Mouse (Mus musculus): Measurements from ENCODE around the gene Rps16.

The Rps16 gene

DNA sequence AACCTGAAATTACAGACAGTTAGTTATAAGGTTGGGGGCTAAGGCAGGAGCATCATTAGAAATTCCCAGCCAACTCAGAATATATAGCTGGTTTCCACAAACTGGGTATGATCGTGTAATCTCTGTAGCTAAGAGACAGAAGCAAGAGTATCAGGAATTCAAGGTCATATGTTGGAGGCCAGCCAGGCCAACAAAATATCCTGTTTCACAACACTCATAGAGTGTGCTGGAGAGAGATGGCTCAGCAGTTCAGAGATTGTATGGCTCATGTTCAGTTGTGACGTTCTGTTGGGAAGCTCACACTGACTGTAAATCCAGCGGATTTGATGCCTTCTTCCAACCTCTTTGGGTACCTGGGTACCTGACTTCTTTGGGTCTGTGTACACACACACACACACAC, 2.7 kb upstream of the Rps16 start:
- no peak for DNase-seq (ENCODE audit: low spot score in 2 of 2)

DNA sequence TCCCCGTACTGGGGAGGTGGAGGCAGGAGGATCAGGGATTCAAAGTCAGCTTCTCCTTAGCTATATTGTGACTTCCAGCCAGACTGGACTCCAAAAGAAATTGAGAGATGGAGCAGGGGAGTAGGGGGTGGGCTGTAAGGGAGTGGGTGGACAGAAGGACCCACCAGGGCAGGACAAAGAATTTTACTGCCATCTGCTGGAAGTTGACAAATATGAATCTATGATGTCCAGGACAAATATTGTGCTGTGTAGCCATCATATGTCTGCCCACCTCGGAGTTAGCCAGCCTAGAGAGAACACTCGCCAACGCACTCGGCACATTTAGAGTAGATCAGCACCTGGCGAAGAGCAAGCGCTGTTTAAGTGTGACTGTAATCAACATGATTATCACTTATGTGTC, 1.9 kb upstream of the Rps16 start:
- DNase-seq (ENCODE audit: low spot score in 2 of 2): no peak

DNA sequence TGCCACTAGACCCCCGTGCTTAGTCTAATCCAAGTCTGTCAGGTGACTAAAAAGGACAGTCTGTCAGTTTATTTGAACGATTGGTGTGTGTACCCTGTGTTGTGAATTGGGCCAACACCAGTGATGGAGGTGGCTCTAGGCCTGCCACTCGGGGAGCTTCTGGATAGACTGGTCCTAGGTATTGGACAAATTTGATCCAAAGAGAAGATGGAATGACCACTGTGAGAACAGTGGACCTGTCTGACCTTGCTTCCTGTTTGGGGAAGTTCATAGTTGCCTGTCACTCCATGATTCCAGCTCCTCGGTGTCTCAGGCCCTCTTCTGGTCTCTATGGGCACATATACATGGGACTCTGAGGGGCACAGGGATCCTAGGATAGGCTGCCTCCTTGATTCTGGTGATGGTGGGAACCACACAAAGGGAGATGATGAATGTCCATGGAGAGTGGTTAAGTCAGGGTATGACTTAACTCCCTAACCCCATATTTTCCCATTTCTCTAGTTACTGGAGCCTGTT, 1.3 kb downstream of the Rps16 start:
- DNase-seq (ENCODE audit: low spot score in 2 of 2): no peak

DNA sequence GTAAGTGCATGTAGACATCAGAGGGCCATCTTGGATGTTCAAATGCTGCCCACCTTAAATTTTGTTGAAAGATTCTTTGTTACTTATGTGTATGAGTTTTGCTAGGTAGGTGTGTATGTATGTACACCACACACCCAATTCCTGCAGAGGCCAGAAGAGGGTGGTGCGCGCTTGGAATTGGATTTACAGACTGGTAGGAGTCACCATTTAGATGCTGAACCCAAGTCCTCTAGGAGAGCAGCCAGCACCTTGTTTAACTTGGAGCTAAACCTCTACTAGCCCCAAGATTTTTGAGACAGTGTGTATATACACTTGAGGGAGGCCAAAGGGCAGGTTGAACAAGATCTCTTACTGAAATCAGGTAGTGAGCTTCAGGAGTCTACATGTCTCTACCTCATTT, 2.8 kb downstream of the Rps16 start:
- no peak for DNase-seq (ENCODE audit: low spot score in 2 of 2)

DNA sequence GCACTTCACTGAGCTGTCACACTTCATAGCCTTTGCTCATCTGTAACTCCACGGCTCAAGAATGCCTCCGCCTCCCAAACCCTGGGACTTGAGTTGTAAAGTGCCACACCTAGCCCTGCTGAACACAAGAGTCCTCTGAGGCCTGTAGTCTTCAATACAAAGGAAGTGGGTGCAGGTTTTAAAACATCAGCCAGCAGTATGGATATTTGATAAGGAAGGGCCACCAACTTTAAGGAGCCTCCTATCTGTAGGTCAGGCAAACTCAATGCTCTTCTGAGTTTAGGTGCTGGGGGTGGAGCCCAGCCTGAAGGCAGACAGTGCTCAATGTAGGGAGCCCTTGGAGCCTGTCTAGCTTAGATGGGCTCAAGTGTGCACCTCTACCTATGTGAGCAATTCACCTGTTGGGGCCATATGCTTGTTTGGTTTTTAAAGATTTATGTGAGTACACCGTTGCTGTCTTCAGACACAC, 3.7 kb downstream of the Rps16 start:
- DNase-seq (ENCODE audit: low spot score in 2 of 2): no peak

DNA sequence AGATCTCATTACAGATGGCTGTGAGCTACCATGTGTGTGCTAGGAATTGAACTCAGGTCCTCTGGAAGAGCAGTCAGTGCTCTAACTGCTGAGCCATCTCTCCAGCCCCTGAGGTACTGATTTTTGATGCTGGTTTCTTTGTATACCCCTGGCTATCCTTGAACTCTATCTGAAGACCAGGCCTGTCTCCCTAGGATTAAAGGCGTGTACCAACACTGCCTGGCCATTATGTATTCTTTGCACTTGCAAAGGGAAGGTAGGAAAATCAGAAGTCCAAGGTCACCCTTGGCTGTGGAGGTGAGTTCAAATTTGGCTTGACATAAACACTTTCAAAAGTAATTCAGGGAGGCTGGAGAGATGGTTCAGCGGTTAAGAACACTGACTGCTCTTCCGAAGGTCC, 4.1 kb downstream of the Rps16 start:
- no peak for DNase-seq (ENCODE audit: low spot score in 2 of 2)

DNA sequence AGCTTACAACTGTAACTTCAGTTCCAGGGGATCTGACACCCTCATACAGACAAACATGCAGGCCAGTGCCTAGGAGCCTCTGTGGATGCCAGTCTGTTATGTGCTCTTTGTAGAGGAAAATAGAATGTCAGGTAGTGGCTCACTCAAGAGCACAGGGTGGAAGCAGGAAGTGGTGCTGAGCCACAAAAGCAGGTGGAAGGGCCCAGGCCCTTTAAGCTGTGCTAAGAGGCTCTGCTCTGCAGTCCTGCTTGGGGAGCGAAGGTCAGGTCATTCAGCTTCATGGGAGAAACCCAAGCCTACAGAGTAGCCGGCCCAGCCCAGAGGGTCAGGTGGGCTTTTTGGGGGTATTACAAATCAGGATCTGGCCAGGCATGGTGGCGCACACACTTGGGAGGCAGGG, 4.8 kb downstream of the Rps16 start:
- no peak for DNase-seq (ENCODE audit: low spot score in 2 of 2)

DNA sequence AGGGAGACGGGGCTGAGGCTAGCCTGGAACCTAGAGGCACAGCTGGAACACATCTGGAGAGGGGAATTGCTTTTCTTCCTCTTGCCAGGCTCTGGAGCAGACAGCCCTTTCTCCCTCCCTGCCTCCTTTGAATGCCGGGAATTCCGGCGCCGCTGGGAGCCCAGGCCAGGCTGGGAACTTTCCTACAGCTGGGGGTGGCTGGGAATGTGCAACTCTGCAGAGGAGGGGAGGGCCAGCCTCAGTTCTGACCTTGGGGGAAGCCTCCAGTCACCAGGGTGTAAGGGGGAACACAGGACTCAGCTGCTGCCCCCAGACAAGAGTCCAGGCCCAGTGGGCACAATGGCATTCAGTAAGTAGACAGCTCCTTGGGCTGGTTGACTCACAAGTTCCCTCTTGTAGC, 6.5 kb downstream of the Rps16 start:
- no peak for DNase-seq (ENCODE audit: low spot score in 2 of 2)

DNA sequence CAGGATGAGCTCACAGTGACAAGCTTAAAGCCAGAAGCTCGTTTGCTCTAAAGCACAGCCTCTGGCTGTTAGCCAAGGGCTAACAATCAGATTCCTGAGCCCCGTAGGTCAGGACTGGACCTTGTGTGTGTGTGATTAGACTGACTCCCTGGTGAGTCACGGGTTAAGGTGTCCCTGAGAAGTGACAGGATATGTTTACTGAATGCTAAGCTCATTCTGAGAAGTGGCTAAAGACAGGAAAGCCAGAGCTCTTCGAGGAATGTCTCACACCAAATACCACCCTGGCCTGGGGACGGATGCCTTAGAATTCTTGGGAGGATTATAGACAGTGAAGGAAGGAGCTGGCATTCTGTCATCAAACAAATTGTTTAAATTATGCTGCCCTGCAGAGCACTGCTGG, 7.5 kb downstream of the Rps16 start:
- DNase-seq (ENCODE audit: low spot score in 2 of 2): no peak

DNA sequence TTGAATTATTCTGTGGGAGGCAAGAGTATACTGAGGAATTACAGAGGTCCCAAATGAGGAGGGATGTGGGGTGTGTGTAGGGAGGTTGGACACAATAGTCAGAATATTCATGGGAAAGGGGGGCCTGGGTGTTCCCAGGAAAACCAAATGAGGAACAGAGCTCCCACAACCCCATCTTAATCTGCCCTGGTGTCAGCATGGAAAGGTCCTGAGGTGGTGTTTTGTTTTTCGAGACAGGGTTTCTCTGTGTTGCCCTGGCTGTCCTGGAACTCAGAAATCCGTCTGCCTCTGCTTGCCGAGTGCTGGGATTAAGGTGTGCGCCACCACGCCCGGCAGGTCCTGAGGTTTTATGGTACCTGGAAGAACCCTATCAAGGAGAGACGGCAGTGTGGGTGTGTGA, 8.0 kb downstream of the Rps16 start:
- DNase-seq (ENCODE audit: low spot score in 2 of 2): no peak

DNA sequence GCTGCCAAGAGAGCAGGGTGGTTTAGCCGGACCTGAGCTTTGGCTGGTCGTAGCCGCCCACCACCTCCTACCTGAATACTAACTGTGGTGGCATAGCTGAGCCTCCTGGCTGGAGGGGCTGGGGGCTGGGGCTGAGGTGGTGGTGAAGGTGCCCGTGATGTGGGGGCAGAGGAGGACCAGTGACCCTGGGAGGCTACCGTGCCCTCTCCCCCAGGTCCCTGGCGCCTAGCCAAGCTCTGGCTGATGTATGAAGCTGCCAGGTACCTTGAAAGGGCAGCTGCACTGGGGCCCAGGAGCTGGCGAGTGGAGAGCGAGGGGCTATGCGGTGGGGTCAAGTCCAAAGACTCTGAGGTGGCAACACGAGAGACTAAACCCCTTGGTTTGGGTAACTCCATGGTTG, 9.4 kb downstream of the Rps16 start:
- DNase-seq (ENCODE audit: low spot score in 2 of 2): no peak

DNA sequence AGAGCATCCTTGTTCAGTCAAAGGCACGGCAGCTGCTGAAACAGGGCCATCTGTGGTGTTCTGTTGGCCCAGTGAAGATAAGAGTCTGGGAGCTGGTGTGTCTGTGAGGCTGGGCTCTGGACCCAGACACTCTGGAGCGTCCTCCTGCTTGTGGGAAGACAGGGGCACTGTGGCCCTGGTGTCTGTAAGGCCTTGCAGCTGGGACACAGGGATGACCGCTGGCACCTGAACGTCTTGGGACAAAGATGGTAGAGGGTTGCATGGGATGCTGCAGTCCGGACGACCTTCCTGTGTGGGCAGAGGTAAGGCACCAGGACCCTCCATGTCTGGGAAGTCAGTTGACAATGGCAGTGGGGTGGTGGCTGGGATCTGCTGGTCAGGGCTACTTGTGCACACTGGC, 9.8 kb downstream of the Rps16 start:
- DNase-seq (ENCODE audit: low spot score in 2 of 2): no peak

DNA sequence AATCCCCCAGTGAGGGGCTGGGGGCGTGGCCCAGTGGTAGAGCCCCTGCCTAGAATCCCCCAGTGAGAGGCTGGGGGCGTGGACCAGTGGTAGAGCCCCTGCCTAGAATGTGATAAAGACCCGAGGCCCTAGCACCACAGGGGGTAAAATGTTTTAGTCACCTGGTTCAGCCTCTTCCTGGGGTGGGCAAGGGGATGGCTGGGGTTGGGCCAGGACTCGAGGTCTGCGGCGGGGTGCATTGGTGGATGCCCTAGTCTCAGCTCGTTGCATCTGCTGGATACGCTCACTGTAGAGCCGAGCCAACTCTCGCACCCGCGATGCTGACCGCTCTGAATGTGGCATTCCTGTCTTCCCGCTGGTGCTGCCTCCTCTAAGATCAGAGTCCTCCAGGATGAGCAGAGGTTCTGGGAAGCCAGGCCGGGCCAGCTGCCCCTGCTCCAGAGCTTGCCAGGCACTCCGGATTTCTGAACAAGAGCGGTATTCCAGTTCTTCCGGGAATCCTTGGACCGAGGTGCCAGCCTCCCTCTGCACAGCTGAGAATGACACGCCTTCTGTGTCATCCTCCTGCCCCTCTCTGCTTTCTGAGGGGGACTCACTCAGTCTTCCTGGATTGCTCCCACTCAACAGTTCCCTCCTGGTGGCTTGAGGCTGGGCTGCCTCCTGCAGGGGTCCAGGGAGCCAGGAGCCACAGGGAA, 11.3 kb downstream of the Rps16 start:
- DNase-seq (ENCODE audit: low spot score in 2 of 2): no peak

DNA sequence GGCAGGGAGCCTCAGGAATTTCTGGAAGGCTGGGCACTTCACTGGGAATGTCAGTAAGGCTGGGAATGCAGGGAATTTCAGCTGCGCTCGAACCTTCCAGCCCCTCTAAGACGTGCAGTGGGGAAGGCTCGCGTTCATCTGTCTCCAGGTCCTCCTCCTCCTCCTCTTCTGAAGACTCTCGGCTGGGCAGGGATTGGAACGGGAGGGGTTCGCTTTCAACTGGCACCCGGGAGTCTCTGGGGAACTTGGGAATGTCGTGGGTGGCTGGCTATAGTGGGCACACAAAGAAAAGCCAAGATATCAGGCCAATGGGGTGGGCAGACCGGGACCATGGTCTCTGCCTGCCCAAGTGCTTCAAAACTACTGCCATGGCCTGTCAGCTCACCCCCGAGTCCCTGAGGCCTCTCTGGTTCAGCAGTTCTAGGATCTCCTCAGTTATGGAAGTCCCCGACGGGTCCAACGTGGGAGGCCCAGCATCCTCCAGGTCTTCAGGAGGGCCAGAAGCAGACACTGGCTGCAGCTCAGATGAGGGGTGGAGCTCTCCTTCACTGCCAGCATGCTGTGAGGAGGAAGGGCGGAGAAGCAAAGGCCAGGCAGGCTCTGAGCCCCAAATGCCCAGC, 12.1 kb downstream of the Rps16 start:
- DNase-seq (ENCODE audit: low spot score in 2 of 2): no peak

DNA sequence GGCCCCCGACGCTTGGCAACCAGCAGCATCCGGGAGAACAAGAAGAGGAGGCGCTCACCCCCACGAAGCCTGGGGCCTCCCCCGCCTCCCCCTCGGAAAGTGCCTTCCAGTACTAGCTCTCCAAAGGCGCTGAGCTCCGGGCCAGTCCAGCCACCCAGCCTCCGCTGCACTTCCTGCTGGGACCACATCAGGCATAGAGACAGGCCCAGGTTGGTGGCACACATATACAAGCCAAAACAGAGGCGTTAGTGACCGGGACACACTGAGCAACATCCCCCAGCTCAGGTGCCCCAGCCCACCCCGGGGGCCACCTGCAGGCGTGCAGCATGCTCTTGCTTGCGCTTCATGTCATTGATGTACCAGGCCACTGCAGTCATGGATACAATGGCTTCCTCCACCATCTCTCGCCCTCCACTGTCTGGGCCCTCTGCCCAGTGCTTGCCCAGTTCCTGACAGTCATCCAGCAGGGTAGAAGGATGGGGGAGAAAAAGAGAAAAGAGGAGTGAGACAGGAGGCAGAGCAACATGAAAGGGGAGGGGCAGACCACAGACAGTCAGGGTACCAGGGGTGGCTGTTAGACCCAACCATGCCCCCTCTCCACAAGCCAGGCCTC, 17.3 kb downstream of the Rps16 start:
- no peak for DNase-seq (ENCODE audit: low spot score in 2 of 2)

DNA sequence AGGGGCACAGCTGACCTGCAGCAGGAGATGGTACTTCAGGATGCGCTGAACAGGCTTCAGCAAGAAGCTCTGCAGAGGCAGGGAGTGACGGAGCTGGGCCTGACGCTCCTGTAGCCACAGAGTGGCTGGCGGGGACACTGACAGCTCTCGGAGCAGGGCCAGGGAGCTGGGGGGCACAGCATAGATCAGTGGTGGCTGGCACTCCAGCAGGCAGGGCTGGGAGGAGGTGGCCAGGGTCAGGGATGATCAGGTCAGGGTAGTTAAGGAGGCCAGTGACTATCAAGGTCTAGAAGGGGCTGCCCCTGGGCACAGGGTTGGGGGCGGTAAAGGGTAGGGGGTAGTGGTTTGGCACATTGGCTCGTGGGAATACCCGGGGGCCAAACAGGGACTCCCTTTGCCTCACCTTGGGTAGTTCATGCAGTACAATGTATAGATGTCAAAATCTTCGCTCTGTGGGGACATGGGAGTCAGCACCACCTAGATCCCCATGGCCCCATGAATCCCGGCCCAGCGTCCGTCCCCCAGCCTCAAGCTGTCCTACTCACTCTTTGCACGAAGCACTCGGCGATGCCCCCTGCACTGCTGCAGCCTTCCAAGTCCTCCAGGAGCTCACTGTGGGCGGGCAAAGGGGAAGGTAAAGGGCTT, 17.9 kb downstream of the Rps16 start:
- DNase-seq (ENCODE audit: low spot score in 2 of 2): no peak

DNA sequence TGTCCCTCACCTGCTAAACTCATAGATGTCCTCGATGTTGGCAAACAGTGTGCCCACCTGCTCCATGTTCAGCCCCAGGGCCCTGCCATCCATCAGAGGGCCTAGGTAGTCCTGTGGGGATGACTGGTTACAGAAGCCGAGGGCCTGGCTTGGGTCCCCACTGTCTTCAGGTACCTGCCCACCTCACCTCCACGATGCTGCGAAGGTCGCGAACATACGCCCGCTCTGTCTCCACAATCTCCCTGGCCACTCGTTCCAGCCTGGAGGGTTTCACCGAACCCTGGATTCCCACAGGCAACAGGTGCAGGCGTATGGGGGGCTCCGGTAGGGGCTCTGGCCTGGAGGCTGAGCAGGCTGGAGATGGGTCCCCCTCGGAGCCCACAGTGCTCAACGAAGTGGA, 19.6 kb downstream of the Rps16 start:
- no peak for DNase-seq (ENCODE audit: low spot score in 2 of 2)

DNA sequence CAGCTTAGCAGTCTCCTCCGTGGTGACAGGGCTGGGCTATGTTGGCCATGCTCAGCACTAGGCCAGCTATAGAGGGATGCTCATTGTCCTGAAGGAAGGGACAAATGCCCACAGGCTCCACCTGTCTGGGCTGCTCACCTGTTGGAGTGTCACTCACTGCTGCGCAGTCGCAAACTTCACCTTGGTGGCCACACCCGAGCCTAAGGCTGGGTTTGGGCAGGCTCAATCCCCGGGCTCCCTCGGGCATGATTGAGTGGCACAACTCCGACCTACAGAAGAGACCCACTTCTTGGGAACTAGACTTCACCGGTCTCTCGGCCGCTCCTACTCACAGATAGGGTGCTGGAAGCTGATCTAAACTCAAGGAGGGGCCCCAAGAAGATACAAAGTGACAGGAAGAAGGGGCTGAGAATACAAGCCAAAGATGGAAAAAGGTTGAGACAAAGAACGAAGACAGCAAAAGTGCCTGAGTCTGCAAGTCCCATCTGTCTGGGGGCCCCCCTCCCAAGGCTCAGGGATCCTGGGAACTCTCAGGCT, 20.6 kb downstream of the Rps16 start:
- no peak for DNase-seq (ENCODE audit: low spot score in 2 of 2)

DNA sequence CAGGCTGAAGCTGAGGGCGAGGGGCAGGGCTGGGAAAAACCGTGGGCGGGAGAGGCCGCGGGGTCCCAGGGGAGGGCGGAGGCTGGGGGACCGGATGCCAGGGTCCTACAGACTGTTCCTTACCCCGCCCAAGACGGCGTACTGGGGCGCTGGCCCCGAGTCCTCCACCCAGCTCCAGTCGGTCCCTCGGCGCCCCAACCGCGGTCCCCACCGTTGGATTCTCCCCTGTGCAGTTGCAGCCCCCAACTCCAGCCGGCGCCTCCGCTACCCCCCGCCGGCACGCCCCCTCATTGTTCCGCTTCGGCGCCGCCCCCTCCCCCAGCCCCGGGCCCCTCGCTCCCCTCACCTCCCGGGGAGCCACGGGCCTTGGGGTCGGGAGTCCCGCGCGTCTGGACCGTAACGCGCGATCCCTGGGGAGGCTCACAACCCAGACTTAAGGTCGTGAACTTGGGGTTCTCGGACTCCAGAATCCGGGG, 21.1 kb downstream of the Rps16 start:
- peak in 1 of 2 experiments; percentile 52 for DNase-seq (ENCODE audit: low spot score in 2 of 2)

DNA sequence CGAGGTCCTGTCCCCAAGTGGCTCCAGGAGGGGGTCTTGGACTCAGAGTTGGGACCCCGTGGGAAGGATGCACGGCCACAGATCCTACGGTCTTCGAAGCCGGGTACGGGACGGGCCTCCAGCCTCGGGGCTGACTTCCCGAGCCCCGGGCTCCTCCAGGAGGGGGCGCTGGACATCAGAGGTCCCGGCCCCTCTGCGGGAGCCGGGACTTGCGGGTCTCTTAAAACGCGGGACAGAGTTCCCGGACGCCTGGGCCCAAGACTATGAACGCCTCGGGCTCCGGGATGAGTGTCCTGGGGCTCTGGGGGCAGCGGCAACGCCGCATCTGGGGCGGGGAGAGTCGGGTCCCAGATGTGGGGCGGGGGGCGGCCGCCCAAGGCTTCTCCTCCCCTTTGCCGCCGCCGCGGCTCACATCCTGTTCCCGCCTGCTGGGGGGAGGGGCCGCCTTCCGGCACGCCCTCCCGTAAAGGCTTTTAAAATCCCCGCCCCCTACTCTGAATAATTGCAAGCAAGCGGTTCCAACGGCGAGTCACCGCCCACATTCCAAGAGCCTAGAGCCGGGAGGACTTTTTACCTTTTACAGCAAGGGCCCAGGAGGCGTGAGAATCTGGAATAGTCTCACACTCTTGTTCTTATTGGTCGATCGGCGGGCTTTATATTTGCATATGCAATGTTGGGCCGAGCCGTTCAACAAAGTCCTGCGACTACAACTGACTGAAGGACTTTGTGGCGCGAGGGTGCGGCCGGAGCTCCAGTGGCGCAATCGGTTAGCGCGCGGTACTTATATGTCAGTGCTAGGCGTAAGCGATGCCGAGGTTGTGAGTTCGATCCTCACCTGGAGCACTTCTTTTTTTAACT, 22.0 kb downstream of the Rps16 start, which contains the start of gene Plekhg2:
TSS of gene Plekhg2 (minus strand) at position 349 of the 858 bp plus-strand sequence.
- peak; percentile 95 for DNase-seq (ENCODE audit: low spot score in 2 of 2)

DNA sequence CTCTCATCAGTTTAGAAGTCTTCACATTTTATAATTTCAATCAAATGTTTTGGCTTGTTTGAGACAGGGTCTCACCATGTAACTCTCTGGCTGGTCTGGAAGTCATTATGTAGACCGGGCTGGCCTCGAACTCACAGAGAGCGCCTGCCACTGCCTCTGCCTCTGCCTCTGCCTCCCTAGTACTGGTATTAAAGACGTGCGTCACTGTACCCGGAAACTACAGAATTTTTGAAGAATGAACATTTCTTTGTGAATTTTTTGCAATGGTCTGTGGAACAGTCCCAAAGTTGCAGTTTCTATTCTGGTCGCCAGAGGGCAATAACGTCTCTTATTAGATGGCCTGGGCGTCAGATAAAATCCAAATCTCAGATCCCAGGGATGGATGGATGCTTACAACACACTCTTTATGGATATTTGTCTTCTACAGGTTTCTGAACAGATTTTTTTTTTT, 22.7 kb downstream of the Rps16 start:
- DNase-seq (ENCODE audit: low spot score in 2 of 2): peak in 1 of 2 experiments; percentile 74

Measured in cerebellum, postnatal 4 days (tissue).